Mouse (Mus musculus): ENCODE results near the gene Tnnc1. TPM values are rescaled to one million over a fixed set of nuclear protein-coding genes. Genes with fewer than 3 reads are reported as not detected.
A peak's percentile ranks its signal among the peaks of the same experiment; 100 is the strongest.

Gene Tnnc1
- total and polyA plus RNA-seq, 2 experiments = 0.83 TPM; not detected in 1

DNA sequence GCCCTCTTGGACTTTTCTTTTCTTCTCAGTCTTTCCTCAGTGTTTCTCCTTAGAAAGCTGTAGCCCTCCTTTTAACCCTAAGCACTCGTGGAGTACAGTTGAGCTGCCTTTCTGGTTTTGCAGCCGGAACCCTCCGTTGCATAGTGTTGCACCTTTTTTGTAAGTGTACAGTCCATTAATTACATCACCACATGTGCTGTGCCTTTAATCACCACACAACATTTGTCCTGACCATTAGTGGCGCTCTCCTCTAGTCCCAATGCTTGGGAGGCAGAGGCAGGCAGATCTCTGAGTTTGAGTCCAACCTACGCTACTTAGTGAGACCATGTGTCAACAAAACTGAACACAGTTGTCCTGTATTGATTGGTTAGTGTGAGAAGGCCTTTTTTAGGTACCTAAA lies 44.0 kb downstream of the Tnnc1 start:
- H3K27ac ChIP-seq (replicated peaks; ENCODE audit: insufficient read depth, low read depth, low read length) = no peak overlapping the region
- 74% methylated on average over 5 of the region's 5 CpGs for WGBS

DNA sequence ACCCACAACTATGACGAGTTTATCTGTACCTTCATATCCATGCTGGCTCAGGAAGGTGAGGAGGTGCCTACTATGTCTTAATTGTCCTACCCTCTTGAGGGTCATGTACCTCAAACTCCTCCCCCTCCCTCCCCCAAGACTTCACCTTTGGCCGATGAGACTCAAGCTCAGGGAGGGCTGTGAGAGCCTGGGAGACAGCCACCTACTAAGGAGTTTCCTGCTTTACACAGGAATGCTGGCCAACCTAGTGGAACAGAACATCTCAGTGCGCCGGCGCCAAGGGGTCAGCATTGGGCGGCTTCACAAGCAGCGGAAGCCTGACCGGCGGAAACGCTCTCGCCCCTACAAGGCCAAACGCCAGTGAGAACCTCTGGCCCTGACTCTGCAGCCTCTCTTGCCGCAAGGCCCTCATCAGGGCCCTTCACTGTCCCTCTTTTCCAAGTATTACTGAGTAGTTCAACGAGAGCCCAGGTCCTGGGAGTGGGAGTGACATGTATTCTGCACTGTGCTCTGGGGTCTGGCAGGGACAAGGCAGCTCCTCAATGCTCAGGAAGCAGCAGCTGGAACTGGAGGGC lies 50.5 kb downstream of the Tnnc1 start:
- H3K79me2 ChIP-seq (ENCODE audit: control insufficient read depth, insufficient read depth, low read length) = no peaks in the 10 kb centered on the region
- H3K4me3 ChIP-seq (ENCODE audit: insufficient read depth, low read depth, low read length) = no peak overlapping the region
- peaks cover 33% of the 10 kb centered on the region for H3K36me3 ChIP-seq (ENCODE audit: control insufficient read depth, insufficient read depth, low read length)
- H3K27me3 ChIP-seq (ENCODE audit: control insufficient read depth, insufficient read depth, low read length) = no peaks in the 10 kb centered on the region
- no peak overlapping the region for H3K27ac ChIP-seq (replicated peaks; ENCODE audit: insufficient read depth, low read depth, low read length)
- no peaks in the 10 kb centered on the region for H3K4me1 ChIP-seq (ENCODE audit: control insufficient read depth, insufficient read depth, low read length)
- no peak for DNase-seq (ENCODE audit: extremely low read depth, low read depth, low spot score)
- 93% methylated on average over 14 of the region's 14 CpGs for WGBS
- H3K9ac ChIP-seq (ENCODE audit: low read depth, low read length) = no peak overlapping the region
- TF ChIP-seq POLR2A (IDR thresholded peaks at IDR 0.05; ENCODE audit: extremely low read depth, insufficient read depth, low read length) = no peak
- no peak for TF ChIP-seq CTCF (IDR thresholded peaks at IDR 0.05; ENCODE audit: low read depth, low read length)

More for the DNA sequence above, 44.0 kb downstream of the Tnnc1 start:
- H3K9ac ChIP-seq (ENCODE audit: low read depth, low read length) = no peak overlapping the region
- peaks cover 5% of the 10 kb centered on the region; the same call in 1 of the 2 replicates for H3K79me2 ChIP-seq (ENCODE audit: control insufficient read depth, insufficient read depth, low read length)
- DNase-seq (ENCODE audit: extremely low read depth, low read depth, low spot score) = no peak
- H3K36me3 ChIP-seq (ENCODE audit: control insufficient read depth, insufficient read depth, low read length) = peaks cover 26% of the 10 kb centered on the region
- TF ChIP-seq CTCF (IDR thresholded peaks at IDR 0.05; ENCODE audit: low read depth, low read length) (no peak), POLR2A (IDR thresholded peaks at IDR 0.05; ENCODE audit: extremely low read depth, insufficient read depth, low read length) (no peak)
- H3K27me3 ChIP-seq (ENCODE audit: control insufficient read depth, insufficient read depth, low read length) = no peaks in the 10 kb centered on the region
- H3K4me1 ChIP-seq (ENCODE audit: control insufficient read depth, insufficient read depth, low read length) = peaks cover 3% of the 10 kb centered on the region; the same call in 1 of the 2 replicates
- H3K4me3 ChIP-seq (ENCODE audit: insufficient read depth, low read depth, low read length) = peak overlapping the region; percentile 78; the same call in 1 of the 2 replicates

GRCm38 (mm10) chr14:31260374-31260773 lies 52.3 kb downstream of the Tnnc1 start:
- H3K9ac ChIP-seq (ENCODE audit: low read depth, low read length) = no peak overlapping the region
- no peaks in the 10 kb centered on the region for H3K27me3 ChIP-seq (ENCODE audit: control insufficient read depth, insufficient read depth, low read length)
- H3K79me2 ChIP-seq (ENCODE audit: control insufficient read depth, insufficient read depth, low read length) = no peaks in the 10 kb centered on the region
- DNase-seq (ENCODE audit: extremely low read depth, low read depth, low spot score) = no peak
- peaks cover 21% of the 10 kb centered on the region for H3K36me3 ChIP-seq (ENCODE audit: control insufficient read depth, insufficient read depth, low read length)
- TF ChIP-seq CTCF (IDR thresholded peaks at IDR 0.05; ENCODE audit: low read depth, low read length) = no peak
- no peak for TF ChIP-seq POLR2A (IDR thresholded peaks at IDR 0.05; ENCODE audit: extremely low read depth, insufficient read depth, low read length)
- H3K4me3 ChIP-seq (ENCODE audit: insufficient read depth, low read depth, low read length) = no peak overlapping the region
- no peaks in the 10 kb centered on the region for H3K4me1 ChIP-seq (ENCODE audit: control insufficient read depth, insufficient read depth, low read length)
- WGBS = 96% methylated on average over 4 of the region's 4 CpGs
- H3K27ac ChIP-seq (replicated peaks; ENCODE audit: insufficient read depth, low read depth, low read length) = no peak overlapping the region

DNA sequence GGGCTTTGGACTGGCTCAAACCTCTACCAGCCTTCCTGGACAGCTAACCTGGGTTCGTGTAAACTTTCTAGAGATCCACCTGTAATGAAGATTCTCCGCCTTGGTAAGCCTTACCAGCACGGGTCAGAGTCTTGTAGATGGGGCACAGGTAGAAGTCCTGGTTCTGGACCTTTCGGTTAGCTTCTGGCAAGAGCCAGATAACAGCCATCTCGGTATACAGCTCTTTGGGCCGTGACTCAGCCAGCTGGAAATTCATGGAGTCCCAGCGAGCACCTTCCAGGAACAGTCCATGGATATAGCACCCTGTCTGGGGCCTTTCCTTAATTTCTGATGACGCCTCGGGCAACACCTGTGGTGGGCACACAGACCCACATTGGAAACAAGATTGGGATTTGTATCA lies 52.8 kb downstream of the Tnnc1 start:
- DNase-seq (ENCODE audit: extremely low read depth, low read depth, low spot score) = no peak
- H3K36me3 ChIP-seq (ENCODE audit: control insufficient read depth, insufficient read depth, low read length) = peaks cover 20% of the 10 kb centered on the region
- no peak overlapping the region for H3K27ac ChIP-seq (replicated peaks; ENCODE audit: insufficient read depth, low read depth, low read length)
- TF ChIP-seq CTCF (IDR thresholded peaks at IDR 0.05; ENCODE audit: low read depth, low read length) = no peak
- TF ChIP-seq POLR2A (IDR thresholded peaks at IDR 0.05; ENCODE audit: extremely low read depth, insufficient read depth, low read length) = no peak
- no peaks in the 10 kb centered on the region for H3K4me1 ChIP-seq (ENCODE audit: control insufficient read depth, insufficient read depth, low read length)
- H3K4me3 ChIP-seq (ENCODE audit: insufficient read depth, low read depth, low read length) = no peak overlapping the region
- no peaks in the 10 kb centered on the region for H3K27me3 ChIP-seq (ENCODE audit: control insufficient read depth, insufficient read depth, low read length)
- H3K9ac ChIP-seq (ENCODE audit: low read depth, low read length) = no peak overlapping the region
- H3K79me2 ChIP-seq (ENCODE audit: control insufficient read depth, insufficient read depth, low read length) = no peaks in the 10 kb centered on the region
- WGBS = 94% methylated on average over 9 of the region's 9 CpGs

Other genes with a start within 250 kb of the Tnnc1 start
- gene Glt8d1, start 206.9 kb upstream of the Tnnc1 start, total RNA-seq (2014; rRNA removed) = 8.8 and 10.2 TPM in 2 replicates
- 3.1 and 5.4 TPM in 2 replicates for gene Glt8d1, start 206.9 kb upstream of the Tnnc1 start, polyA plus RNA-seq (2012; rRNA removed)
- 158 and 183 TPM in 2 replicates for gene Spcs1, start 206.6 kb upstream of the Tnnc1 start, total RNA-seq (2014; rRNA removed)
- 101 and 128 TPM in 2 replicates for gene Spcs1, start 206.6 kb upstream of the Tnnc1 start, polyA plus RNA-seq (2012; rRNA removed)
- gene Pbrm1, start 189.2 kb upstream of the Tnnc1 start, total RNA-seq (2014; rRNA removed) = 26.3 and 28.7 TPM in 2 replicates
- 6.1 and 6.3 TPM in 2 replicates for gene Pbrm1, start 189.2 kb upstream of the Tnnc1 start, polyA plus RNA-seq (2012; rRNA removed)
- gene Gnl3, start 189.2 kb upstream of the Tnnc1 start, total RNA-seq (2014; rRNA removed) = 16.3 and 21.1 TPM in 2 replicates
- 8.3 and 18.2 TPM in 2 replicates for gene Gnl3, start 189.2 kb upstream of the Tnnc1 start, polyA plus RNA-seq (2012; rRNA removed)
- 30.9 and 35.3 TPM in 2 replicates for gene Smim4, start 79.4 kb upstream of the Tnnc1 start, total RNA-seq (2014; rRNA removed)
- gene Smim4, start 79.4 kb upstream of the Tnnc1 start, polyA plus RNA-seq (2012; rRNA removed) = 63.8 and 65.1 TPM in 2 replicates
- gene Nt5dc2, start 77.3 kb upstream of the Tnnc1 start, total RNA-seq (2014; rRNA removed) = 3.0 and 6.0 TPM in 2 replicates
- gene Nt5dc2, start 77.3 kb upstream of the Tnnc1 start, polyA plus RNA-seq (2012; rRNA removed) = 14.8 and 17.5 TPM in 2 replicates
- 27.0 and 39.5 TPM in 2 replicates for gene Stab1, start 39.7 kb upstream of the Tnnc1 start, total RNA-seq (2014; rRNA removed)
- 32.7 and 52.3 TPM in 2 replicates for gene Stab1, start 39.7 kb upstream of the Tnnc1 start, polyA plus RNA-seq (2012; rRNA removed)
- 66.7 and 83.0 TPM in 2 replicates for gene Nisch, start 8.6 kb downstream of the Tnnc1 start, total RNA-seq (2014; rRNA removed)
- gene Nisch, start 8.6 kb downstream of the Tnnc1 start, polyA plus RNA-seq (2012; rRNA removed) = 107 and 152 TPM in 2 replicates
- gene Sema3g, start 9.5 kb downstream of the Tnnc1 start, total RNA-seq (2014; rRNA removed) = under 0.01 and 0.27 TPM in 2 replicates
- 0.05 and 0.19 TPM in 2 replicates for gene Sema3g, start 9.5 kb downstream of the Tnnc1 start, polyA plus RNA-seq (2012; rRNA removed)
- 6.9 and 9.0 TPM in 2 replicates for gene Phf7, start 43.0 kb downstream of the Tnnc1 start, total RNA-seq (2014; rRNA removed)
- 4.4 and 4.5 TPM in 2 replicates for gene Phf7, start 43.0 kb downstream of the Tnnc1 start, polyA plus RNA-seq (2012; rRNA removed)
- gene Bap1, start 43.1 kb downstream of the Tnnc1 start, total RNA-seq (2014; rRNA removed) = 16.1 and 16.4 TPM in 2 replicates
- gene Bap1, start 43.1 kb downstream of the Tnnc1 start, polyA plus RNA-seq (2012; rRNA removed) = 24.5 and 26.7 TPM in 2 replicates
- under 0.01 and 0.07 TPM in 2 replicates for gene Dnah1, start 115.6 kb downstream of the Tnnc1 start, total RNA-seq (2014; rRNA removed)
- 0.01 and 0.04 TPM in 2 replicates for gene Dnah1, start 115.6 kb downstream of the Tnnc1 start, polyA plus RNA-seq (2012; rRNA removed)
- 34.8 and 38.1 TPM in 2 replicates for gene Capn7, start 128.3 kb downstream of the Tnnc1 start, total RNA-seq (2014; rRNA removed)
- gene Capn7, start 128.3 kb downstream of the Tnnc1 start, polyA plus RNA-seq (2012; rRNA removed) = 6.1 and 6.7 TPM in 2 replicates
- 37.1 and 37.7 TPM in 2 replicates for gene Sh3bp5, start 227.8 kb downstream of the Tnnc1 start, total RNA-seq (2014; rRNA removed)
- 22.6 and 26.1 TPM in 2 replicates for gene Sh3bp5, start 227.8 kb downstream of the Tnnc1 start, polyA plus RNA-seq (2012; rRNA removed)